Mouse (Mus musculus): ENCODE data around the gene Eif5a.

DNA sequence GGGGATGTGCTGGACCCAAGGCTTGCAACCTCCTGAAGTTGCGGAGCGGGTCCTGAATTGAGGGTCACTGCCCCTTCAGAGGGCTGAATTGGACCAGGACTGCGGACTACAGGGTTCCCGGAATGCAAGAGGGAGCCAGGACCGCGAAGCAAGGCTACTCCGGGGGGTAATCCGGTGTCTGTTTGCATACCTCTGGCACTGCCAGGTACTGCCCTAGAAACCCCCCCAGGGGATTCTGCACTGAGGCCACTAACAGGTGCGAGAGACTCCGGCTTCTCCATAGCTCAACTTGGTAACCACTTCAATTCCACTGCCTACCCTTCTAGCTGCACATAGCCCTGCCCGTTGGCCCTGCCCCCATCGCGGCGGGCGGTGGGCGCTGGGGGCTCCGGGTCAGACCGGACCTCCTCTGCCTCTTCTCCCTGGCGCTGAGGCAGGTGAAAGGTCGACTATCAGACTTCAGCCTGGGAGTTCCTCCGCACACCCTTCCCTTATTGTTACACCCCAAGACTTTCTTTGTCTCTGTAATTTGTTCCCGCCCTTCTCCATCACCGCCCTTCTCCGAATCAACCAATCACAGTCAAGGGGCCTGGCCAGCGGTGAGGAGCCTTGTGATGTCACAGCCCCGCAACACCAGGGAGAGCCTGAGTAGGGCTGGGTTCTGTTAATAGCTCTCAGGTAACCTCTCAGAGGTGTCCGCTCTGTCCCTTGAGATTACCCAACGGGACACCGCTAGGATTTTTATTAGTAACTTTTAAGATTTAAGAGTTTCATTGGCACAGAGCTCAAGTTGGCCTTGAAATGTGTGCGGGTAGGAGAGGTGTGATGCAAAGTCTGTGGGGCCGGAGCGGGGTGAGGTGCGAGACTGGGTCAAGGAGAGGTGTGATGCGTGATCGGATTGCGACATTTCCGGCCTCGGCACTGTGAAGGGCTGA is 21.0 kb downstream of the Eif5a start, which contains the start of the genes 2810408A11Rik and Neurl4:
- TF ChIP-seq CTCF (IDR thresholded peaks at IDR 0.05; ENCODE audit: low read depth, low read length) (no peak), POLR2A (IDR thresholded peaks at IDR 0.05; ENCODE audit: extremely low read depth, insufficient read depth, low read length) (0 out of 2 replicates have a peak, but pooled peaks have one; percentile 37)

Data from liver, adult 2 months (tissue).